Mouse (Mus musculus): ENCODE results near the gene Fam98b.

DNA sequence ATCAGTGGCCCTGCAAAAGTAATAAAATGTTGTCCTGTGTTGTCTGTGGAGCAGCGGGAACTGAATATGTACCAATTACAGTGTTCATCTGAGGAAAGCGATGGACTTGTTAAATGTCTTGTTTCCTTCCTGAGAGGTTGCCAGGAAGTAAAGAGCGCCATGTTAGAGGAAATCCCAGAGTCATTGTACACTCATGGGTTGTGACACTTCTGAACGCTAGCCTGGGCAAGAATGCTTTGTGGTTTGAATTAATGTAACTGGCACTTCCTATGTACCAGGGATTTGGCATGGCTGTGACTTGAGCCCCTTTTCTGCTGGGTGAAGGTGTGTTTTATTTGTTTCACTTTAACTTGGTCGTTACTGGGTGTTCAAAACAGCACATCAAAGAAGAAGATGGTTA, 12.6 kb downstream of the Fam98b start:
- no peak for TF ChIP-seq CTCF (IDR thresholded peaks at IDR 0.05; ENCODE audit: control insufficient read depth, insufficient read depth, insufficient read length)
- no peak for TF ChIP-seq MYOD1 (IDR thresholded peaks at IDR 0.05; ENCODE audit: control insufficient read depth, insufficient read length, low read depth)
- TF ChIP-seq FOSL1 (IDR thresholded peaks at IDR 0.05; ENCODE audit: insufficient read depth, low read length, poor library complexity, severe bottlenecking), result no peak
- TF ChIP-seq MAX (IDR thresholded peaks at IDR 0.05), result no peak
- TF ChIP-seq CEBPB (IDR thresholded peaks at IDR 0.05; ENCODE audit: low read depth), result no peak
- TF ChIP-seq USF1 (IDR thresholded peaks at IDR 0.05; ENCODE audit: low read depth), result no peak
- no peak for TF ChIP-seq MYOG (IDR thresholded peaks at IDR 0.05; ENCODE audit: control insufficient read depth, extremely low read depth, insufficient read length)

All from C2C12 (cell line).